Mouse (Mus musculus) adrenal gland, adult 10 weeks (tissue): ENCODE results near the gene Ttc23l. TPM values are rescaled to one million over a fixed set of nuclear protein-coding genes. Genes with fewer than 3 reads are reported as not detected.

Experiments
- polyA plus RNA-seq: library from polyadenylated mRNA; stranded (reverse); fragments of 350-450 nt; fragmentation: Illumina TruSeq; extraction: RNeasy Lipid Tissue Mini Kit (QIAGEN cat#74804); gene quantifications from one replicate; pipeline ENCODE4 v1.2.3, GENCODE M21; 2014; ENCODE audit warnings: low read depth, low replicate concordance

The Ttc23l gene
- polyA plus RNA-seq: not detected

DNA sequence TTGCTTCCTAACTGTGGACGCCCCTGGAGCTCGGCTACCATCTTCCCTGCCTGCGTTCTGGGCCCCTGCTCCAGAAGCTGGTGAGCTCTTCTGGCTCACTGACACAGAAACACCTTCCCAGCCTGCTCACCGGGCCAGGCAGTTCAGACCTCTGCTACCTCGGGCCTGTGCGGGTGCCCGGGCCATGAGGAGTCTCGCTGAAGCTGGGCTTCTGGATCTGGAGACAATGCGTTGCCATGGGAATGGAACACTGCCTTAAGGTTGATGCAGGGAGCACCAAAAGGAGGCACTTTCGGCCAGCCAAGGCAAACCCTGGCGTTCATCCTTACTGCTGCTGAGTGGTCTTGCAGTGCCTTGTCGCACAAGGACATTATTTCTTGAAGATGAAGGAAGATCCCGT is at the start of gene Ttc23l:
Ttc23l (minus strand) TSS at position 204 of the 400 bp plus-strand sequence.

DNA sequence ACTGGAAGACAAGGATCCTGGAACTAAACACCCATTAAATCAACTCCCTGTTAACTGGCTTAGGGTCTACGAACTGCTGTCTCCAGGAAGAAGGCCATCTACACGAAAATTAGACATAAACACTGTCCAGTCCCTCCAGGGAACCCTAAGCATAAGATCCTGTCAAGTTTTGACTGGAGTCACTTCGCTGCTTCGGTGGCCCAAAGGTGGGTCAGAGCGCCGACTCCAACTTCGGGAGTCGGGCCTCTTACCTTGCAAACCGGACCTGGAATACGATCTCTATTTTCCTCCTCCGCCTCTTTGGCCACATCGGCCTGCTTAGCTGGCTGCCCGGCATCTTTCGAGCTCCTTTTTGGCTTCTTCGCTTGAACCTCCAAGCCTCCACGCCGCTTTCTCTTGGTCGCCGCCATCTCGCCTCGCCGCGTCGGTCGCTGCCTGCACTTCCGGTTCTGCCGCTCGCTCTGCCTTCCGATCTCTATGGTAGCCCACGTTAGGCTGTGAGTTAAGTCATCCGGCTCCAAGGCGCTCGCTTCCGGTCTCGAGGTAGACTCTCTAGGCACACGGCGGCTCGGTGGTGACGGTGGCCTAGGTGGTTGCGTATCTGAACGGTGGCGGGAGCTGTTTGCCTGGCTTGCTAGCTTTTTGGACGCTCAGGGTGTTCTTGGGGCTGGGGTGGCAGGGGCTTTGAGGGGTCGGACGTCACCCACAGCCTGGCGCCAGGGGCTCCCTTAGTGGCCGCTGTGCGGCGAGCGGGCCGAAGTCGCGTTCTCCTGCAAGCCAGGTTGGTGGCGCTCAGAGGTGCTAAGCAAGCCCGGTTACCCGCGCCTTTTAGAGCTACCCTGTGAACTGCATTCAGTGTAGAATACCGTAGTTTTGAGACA is 72.7 kb downstream of the Ttc23l start, which contains the start of the genes Brix1 and Rad1:
Brix1 (minus strand) TSS at position 464 of the 881 bp plus-strand sequence.
Rad1 (plus strand) TSS at position 535 of the 881 bp plus-strand sequence.

DNA sequence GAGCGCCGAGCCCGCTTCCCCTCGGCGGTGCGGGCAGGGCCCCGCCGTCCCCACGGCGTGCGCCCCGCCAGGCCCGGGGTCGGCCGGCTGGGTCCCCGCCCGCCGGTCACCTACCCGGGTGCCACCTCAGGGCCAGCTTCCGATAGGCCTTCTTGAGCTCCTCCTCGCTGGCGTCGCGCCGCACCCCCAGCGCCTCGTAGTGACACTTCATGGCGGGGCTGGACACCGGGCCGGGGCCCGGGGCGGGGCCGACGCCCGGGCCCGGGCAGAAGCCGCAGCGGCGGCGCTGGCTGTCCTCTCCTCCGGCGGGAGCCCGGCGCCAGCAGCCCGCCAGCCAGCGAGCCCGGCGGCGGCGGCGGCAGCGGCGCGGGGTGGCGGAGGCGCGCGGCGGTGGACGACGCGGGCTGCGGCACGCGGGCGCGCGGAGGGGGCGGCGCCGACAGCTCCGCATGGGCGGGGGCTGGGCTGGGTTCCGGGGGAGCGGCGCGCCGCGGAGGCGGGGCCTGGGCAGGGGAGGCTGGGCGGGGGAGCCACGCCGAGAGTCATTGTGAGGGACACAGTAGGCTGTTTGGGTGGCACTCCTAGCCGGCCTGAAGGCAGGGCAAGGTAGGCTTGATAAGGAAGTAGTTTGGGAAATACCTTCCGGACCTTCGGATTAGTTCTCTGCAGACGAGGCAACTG is 88.2 kb downstream of the Ttc23l start, which contains the start of gene Dnajc21:
Dnajc21 (minus strand) TSS at position 366 of the 681 bp plus-strand sequence.

Other genes starting within 250 kb of the Ttc23l start
- gene Gm21973, start 233.3 kb downstream of the Ttc23l start, polyA plus RNA-seq: not detected
- 3.8 TPM for gene Agxt2, start 200.1 kb downstream of the Ttc23l start, polyA plus RNA-seq
- gene Dnajc21, start 88.2 kb downstream of the Ttc23l start, polyA plus RNA-seq: 150 TPM
- gene Brix1, start 72.7 kb downstream of the Ttc23l start, polyA plus RNA-seq: 251 TPM
- gene Rad1, start 72.7 kb downstream of the Ttc23l start, polyA plus RNA-seq: 22.9 TPM
- gene Rai14, start 156.0 kb upstream of the Ttc23l start, polyA plus RNA-seq: 38.1 TPM